Mouse (Mus musculus): Measurements from ENCODE around the gene Oxtr.

Oxtr gene

GRCm38 (mm10) chr6:112488821-112489180, 942 bp downstream of the Oxtr start:
- DNase-seq (ENCODE audit: low spot score in 2 of 2): no peak

- no peak for DNase-seq (ENCODE audit: low spot score in 2 of 2)
Observed at GRCm38 (mm10) chr6:112487993-112488392, 1.8 kb downstream of the Oxtr start.

- no peak for DNase-seq (ENCODE audit: low spot score in 2 of 2)
Observed at GRCm38 (mm10) chr6:112484316-112484715, 5.4 kb downstream of the Oxtr start.

GRCm38 (mm10) chr6:112479861-112480260, 9.9 kb downstream of the Oxtr start:
- DNase-seq (ENCODE audit: low spot score in 2 of 2): no peak

DNA sequence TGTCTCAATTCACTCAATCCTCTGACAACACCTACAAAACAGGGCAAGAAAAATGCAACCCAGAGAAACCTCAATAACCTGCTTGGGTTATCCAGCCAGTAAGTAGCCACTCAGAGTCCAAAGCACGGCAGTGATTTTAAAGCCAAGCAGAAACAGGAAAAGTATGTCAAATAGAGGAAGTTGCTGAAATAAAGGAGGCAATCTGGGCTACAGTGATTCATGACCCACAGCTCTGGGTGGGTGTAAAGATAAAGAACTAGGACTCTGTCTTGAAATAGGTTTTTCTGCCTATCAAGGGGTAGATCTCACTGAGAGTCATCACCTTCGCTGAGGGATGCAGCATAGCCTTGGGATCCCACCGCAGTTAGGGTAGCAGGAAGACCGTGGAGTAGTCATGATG, 18.1 kb downstream of the Oxtr start:
- DNase-seq (ENCODE audit: low spot score in 2 of 2): no peak

- no peak for DNase-seq (ENCODE audit: low spot score in 2 of 2)
Observed at GRCm38 (mm10) chr6:112466001-112466400, 23.7 kb downstream of the Oxtr start.

- no peak for DNase-seq (ENCODE audit: low spot score in 2 of 2)
Observed at GRCm38 (mm10) chr6:112465441-112465840, 24.3 kb downstream of the Oxtr start.

DNA sequence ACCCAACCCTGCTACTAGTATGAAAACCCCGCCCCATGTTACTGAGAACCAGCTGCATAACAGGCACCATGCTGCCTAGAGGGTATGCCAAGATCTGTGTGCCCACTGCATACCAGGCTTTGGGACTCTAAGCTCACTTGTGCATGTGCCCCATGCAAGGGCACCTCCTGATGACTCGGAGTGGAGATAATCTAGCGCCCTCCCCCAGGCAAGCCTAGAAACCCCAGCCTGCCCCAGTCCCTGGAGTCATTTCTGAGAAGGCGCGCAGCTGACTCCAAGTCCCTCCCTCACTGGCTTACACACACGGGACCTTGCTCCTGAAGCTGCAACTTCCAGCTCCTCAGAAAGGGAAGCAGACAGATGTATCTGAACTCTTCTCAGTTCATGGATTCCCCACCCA, 26.4 kb downstream of the Oxtr start:
- no peak for DNase-seq (ENCODE audit: low spot score in 2 of 2)

DNA sequence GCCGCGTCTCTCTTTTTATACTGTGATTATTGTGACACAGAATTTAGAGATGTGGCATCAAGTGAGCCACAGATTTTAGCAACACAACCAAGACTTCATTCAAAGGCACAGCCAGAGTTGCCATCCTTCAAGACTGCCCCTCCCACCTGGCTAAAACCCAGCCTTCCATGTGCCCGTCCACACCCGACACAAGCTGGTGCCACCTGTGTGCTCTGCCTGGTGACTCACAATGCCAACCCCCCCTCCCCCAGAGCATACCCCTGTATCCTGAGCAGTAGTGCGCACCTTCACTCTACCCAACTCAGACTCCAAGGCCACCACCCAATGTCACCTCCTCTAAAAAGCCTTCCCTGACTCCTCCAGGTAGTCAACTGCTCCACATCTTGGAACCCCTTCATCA, 28.3 kb downstream of the Oxtr start:
- DNase-seq (ENCODE audit: low spot score in 2 of 2): no peak

DNA sequence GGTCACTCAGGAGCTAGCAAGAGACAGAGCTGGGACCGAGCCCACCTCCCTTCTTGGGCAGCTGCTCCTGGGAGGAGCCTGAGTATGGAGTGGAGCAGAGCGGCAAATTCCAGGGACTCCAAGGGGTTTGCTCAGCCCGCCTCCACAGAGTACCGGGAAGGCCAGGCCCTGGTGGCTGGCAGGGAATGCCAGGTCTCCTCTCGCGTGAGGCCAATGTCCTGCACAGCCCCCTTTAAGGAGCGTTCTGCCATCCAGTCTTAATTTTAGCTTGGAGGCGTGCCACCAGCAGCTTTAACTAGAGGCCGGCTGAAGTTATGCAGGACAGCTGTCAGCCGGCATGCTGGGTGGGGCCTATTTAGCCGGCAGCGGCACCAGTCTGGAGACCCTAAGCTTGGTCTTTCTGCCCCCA, 30.4 kb downstream of the Oxtr start, which contains the start of gene Cav3:
Gene Cav3 (plus strand): TSS at position 165 of the 409 bp plus-strand sequence.
- no peak for DNase-seq (ENCODE audit: low spot score in 2 of 2)

DNA sequence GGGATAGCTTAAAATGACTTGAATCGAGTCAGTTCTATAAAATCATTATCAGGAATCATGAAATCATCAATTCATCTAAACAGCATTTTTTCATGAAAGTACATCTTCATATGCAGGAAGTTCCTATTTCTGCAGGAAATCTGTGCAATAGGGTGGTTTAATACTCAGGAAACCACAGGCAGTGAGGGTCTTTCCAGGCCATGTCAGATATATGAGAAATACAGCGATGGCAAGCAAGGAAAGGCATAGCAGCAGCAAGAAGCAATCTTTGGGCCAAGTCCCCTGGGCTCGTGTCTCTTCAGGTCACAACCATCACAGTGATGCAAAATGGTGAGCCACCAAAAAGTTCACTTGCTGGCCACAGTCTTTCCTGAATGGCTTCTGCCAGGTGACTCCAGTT, 44.1 kb downstream of the Oxtr start:
- DNase-seq (ENCODE audit: low spot score in 2 of 2): no peak

- no peak for DNase-seq (ENCODE audit: low spot score in 2 of 2)
Observed at GRCm38 (mm10) chr6:112426018-112426732, 63.6 kb downstream of the Oxtr start.

- DNase-seq (ENCODE audit: low spot score in 2 of 2): no peak
Observed at GRCm38 (mm10) chr6:112423746-112424501, 65.8 kb downstream of the Oxtr start.

All from natural killer cell, adult 2 months (primary cell).